Mouse (Mus musculus) lung, adult 2 months (tissue): ENCODE results near the gene Skp1a.

Source experiments
- CTCF ChIP-seq: fragments of 200-500 bp; IDR thresholded peaks from 2 replicates; pipeline ENCODE4 v1.5.1; 2011; ENCODE audit warnings: mild to moderate bottlenecking, low read length, control low read depth; ENCODE audit not compliant: insufficient read depth
- POLR2A ChIP-seq: fragments of 200-500 bp; IDR thresholded peaks from 2 replicates; pipeline ENCODE4 v1.6.1; 2011; ENCODE audit warnings: low read depth, mild to moderate bottlenecking, control low read depth, low read length, borderline replicate concordance; ENCODE audit errors: extremely low read depth

GRCm38 (mm10) chr11:52278164-52278563, 46.4 kb downstream of the Skp1a start:
- no peak for TF ChIP-seq POLR2A
- no peak for TF ChIP-seq CTCF
